Mouse (Mus musculus): Measurements from ENCODE around the gene Gm13304. TPM values are rescaled to one million over a fixed set of nuclear protein-coding genes. Genes with fewer than 3 reads are reported as not detected.
"Not testable (repeated sequence)": the region's sequence is repeated elsewhere in the genome, so short reads cannot be mapped to it uniquely, and the experiment has no call there.

Gene Gm13304
- not detected in 2 replicates for polyA plus RNA-seq (2012; ENCODE audit: insufficient read depth, insufficient read length, missing spikeins)

- not testable (repeated sequence) for H3K4me1 ChIP-seq (ENCODE audit: control insufficient read depth, insufficient read depth, low read length); H3K27ac ChIP-seq (ENCODE audit: insufficient read depth, low read depth, low read length); H3K4me3 ChIP-seq (ENCODE audit: insufficient read depth, low read length)
Measured at GRCm38 (mm10) chr4:42114517-42114916, at the start of gene Gm13304. TSS of gene Gm13304 (plus strand) at chr4:42114817.

DNA sequence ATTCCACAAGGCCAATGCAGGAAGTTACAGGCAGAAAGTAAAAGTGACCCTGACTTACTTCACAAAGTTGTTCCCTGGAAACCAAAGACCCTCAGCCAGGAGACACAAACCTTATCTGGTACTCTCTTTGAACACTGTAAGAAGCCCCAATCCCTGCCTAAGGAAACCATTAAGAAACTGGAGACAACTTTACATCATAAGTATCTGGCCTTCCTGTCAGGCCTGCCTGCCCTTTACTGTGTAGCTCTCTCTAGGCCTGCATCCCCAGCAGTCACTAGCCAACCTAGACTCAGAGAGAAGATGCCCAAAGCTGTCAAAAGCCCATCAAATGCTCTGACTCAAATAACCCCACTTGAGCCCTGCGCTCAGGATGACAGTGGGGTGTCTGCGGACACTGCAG is 23.7 kb upstream of the Gm13304 start, which contains the start of gene Gm3893:
Gene Gm3893 (plus strand): TSS at position 301 of the 400 bp plus-strand sequence.
- not testable (repeated sequence) for H3K27ac ChIP-seq (ENCODE audit: insufficient read depth, low read depth, low read length); H3K4me3 ChIP-seq (ENCODE audit: insufficient read depth, low read length); H3K4me1 ChIP-seq (ENCODE audit: control insufficient read depth, insufficient read depth, low read length)

GRCm38 (mm10) chr4:42153136-42153535 is 38.5 kb downstream of the Gm13304 start, which contains the start of gene Gm13306:
TSS of gene Gm13306 (plus strand) at chr4:42153436.
- not testable (repeated sequence) for H3K4me3 ChIP-seq (ENCODE audit: insufficient read depth, low read length)

More at GRCm38 (mm10) chr4:42153136-42153535, 38.5 kb downstream of the Gm13304 start, which contains the start of gene Gm13306:
- not testable (repeated sequence) for H3K4me1 ChIP-seq (ENCODE audit: control insufficient read depth, insufficient read depth, low read length); H3K27ac ChIP-seq (ENCODE audit: insufficient read depth, low read depth, low read length)

Other genes starting within 250 kb of the Gm13304 start
- gene Gm21541, start 211.2 kb upstream of the Gm13304 start, polyA plus RNA-seq (2012; ENCODE audit: insufficient read depth, insufficient read length, missing spikeins): not detected in 2 replicates
- gene Gm20878, start 173.2 kb upstream of the Gm13304 start, polyA plus RNA-seq (2012; ENCODE audit: insufficient read depth, insufficient read length, missing spikeins): 2.0 and 2.8 TPM in 2 replicates
- gene Fam205a4, start 148.8 kb upstream of the Gm13304 start, polyA plus RNA-seq (2012; ENCODE audit: insufficient read depth, insufficient read length, missing spikeins): not detected in 2 replicates
- not detected in 2 replicates for gene Gm21093, start 80.1 kb upstream of the Gm13304 start, polyA plus RNA-seq (2012; ENCODE audit: insufficient read depth, insufficient read length, missing spikeins)
- gene Gm3893, start 23.6 kb upstream of the Gm13304 start, polyA plus RNA-seq (2012; ENCODE audit: insufficient read depth, insufficient read length, missing spikeins): not detected in 2 replicates
- not detected in 2 replicates for gene Gm13306, start 38.6 kb downstream of the Gm13304 start, polyA plus RNA-seq (2012; ENCODE audit: insufficient read depth, insufficient read length, missing spikeins)
- gene Gm13305, start 53.8 kb downstream of the Gm13304 start, polyA plus RNA-seq (2012; ENCODE audit: insufficient read depth, insufficient read length, missing spikeins): not detected in 2 replicates
- not detected in 2 replicates for gene Gm10600, start 125.8 kb downstream of the Gm13304 start, polyA plus RNA-seq (2012; ENCODE audit: insufficient read depth, insufficient read length, missing spikeins)
- not detected in 2 replicates for gene Ccl21b, start 140.9 kb downstream of the Gm13304 start, polyA plus RNA-seq (2012; ENCODE audit: insufficient read depth, insufficient read length, missing spikeins)
- gene Gm21953, start 179.4 kb downstream of the Gm13304 start, polyA plus RNA-seq (2012; ENCODE audit: insufficient read depth, insufficient read length, missing spikeins): not detected in 2 replicates
- not detected in 2 replicates for gene Fam205a3, start 203.5 kb downstream of the Gm13304 start, polyA plus RNA-seq (2012; ENCODE audit: insufficient read depth, insufficient read length, missing spikeins)

Measured in bone marrow macrophage, adult 2 months (primary cell).